Mouse (Mus musculus) urinary bladder, postnatal 4 days (tissue): ENCODE measurements at regions not wholly inside any gene's neighbourhood (a gene's known extent, or its start where the extent isn't known, plus 50 kb on each side); places are given as distances from the start of the nearest gene placed in this dataset.
A peak's percentile ranks its signal among the peaks of the same experiment; 100 is the strongest.

Experiments
- DNase-seq, 2 experiments: peaks; one replicate each; pipeline ENCODE4 v3.0.0; 2021 to 2022; ENCODE audit warnings: low spot score in 2 of 2

DNA sequence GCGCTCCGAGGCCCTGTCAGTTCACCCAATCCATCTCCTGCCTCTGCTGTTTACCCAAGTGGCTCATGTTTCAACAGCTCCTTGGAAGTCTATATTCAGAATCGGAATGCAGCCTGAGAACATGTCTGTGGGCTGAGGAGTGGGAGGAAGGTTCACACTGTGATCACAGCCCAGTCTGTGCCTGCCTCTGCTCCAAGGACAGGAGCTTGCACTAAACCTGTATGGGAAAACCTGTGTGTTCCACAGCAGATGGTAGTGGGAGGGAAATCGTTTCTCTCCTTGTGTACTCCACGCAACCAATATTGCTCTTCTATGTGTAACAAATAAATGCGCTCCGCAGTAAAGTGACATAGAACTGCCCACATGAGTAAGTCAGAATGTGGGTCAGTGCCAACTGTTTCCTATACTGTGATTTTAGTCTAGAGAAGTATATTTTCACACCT is 514.0 kb upstream of the Epha7 start:
- peak in 1 of 2 experiments; percentile 16 for DNase-seq

DNA sequence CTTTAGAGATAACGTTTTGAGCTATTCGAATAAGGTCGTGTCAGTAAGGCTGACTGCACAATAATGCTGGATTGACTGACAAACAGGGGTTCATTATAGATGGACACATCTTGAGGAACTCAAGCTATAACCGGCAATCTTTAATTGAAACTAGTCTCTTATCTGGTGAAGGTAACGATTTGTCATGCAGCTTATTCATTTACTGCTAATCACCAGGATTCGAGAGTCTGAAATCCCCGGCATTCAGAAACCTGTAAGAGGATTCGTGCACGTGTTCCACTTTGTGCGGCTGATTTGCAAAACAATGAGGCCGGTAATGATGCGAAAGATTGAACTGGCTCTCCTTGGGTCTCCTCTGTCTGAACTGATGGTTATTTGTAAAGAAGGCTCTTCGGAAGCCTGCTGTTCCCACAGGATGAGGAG is 512.9 kb upstream of the Epha7 start:
- no peak for DNase-seq

DNA sequence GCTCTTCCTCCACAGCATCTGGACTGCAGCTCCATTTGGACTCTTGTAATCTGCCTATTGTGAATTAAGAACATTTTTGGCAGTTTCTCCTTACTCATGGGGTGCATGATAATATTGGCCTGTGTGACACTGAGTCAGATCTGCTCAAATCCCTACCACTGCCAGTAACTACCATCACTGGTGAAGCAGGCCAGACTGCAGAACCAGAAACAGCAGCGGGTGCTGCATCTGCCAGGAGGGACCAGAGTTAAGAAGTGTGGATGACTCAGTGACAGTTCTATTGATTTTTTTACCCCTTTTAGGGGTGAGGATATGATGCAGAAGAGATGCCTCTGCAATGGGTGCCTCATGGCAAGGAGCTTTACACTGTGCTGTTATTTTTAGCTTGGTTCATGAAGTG is 511.2 kb upstream of the Epha7 start:
- no peak for DNase-seq

DNA sequence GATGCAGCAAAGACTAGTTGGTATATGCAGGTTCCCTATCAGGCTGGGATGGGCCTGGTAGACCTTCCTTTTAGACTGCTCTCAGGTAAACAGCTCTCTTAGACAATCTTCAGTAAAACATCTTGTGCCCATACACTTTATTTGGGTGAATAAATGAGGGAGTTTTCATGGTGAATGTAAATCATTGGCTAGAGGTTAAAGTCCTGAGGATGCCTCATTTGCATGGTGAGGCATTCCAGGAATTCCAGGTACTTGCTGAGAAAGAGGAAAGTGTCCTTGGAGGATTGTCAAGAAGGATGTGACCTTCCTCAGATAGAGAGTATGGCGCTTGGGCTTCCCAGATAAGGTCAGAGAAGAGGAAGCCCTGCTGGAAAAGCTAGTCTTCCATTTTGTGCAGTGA is 481.9 kb upstream of the Epha7 start:
- no peak for DNase-seq

DNA sequence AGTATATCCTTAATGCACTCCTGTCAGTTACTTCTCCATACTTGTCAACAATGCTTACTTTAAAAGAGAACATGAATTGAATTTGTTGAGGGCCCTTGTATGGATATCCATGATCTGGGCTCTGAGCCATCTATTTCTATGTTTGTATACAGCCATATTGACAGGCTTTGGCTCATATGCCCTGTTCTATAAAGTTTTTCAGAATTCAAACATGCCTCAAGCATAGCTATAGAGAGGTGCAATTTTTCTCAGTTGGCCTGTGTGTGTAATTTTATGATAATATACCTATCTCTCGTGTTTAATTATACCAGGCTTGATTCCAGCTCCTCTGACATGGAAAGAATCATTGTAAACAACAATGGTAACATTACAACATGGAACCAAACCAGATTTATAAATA is 448.4 kb upstream of the Epha7 start:
- DNase-seq, result no peak

DNA sequence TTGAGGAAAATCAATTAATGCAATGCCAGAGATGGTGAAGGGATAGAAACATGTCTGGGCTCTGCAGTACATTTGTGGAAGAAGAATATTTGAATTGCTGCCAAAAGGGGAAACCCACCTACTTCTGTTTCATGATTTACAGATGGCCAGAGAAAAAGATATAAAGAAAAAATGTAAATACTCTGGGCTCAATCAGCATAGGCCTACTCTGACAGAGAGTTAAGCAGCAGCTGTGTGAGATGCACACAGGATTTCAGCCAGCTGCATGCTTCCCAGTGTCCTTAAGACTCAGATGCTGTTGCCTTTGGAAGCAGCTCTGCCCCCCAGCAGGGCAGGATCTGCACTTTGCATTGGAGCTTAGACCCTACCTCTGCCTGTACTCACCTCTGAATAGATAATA is 435.8 kb upstream of the Epha7 start:
- no peak for DNase-seq

DNA sequence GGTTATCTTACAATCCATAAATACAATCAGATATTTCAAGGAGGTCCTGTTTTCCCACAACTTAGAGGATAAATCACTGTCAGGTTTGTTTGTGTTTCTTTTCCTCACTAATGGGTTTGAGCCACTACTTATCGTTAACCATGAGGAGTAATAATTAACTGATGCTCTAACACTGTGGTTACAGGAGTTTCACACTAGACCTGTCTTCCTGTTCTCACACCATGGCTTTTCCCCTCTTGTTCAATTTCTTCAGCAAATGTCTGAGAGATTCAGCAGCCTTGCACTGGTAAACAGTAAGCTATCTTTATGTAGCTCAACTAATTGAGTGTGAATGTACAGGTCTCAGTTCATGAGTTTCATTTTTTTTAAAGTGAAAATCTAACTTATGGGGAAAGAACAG is 434.3 kb upstream of the Epha7 start:
- no peak for DNase-seq

DNA sequence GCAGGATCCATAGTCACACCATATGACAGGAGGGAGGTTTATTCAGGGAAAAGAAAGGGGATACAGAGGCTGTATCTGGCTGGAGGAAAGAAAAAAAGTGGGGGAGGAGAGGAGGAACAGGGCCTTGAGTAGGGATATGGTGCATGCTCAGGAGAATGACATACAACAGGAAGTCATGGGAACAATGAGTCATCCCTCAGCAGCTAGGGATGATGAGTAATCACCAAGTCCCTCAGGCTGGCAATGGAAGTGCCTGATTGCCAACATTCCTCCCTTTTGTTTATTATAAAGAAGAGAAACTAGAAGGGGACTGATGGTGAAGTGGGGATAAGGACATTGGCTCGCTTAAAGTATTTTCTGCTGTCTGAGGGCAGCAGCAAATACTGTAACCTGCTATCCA is 388.6 kb upstream of the Epha7 start:
- DNase-seq, result no peak

DNA sequence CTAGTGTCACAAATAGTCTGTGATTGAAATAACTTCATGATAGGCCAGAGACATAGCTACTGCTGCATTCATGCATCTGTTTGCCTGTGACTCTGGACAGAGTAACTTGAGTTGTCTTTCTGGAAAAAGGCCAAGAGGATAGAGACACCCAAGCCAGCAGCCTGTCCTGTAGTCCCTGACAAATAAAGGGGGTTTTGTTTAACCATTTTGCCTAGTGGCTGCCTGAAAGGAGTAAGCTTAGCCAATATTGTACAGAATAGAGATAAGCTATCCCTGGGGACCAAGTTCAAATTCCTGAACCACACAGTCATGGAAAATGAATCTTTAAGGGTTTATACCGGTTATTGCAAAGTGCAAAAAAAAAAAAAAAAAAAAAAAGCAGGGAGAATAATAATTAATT is 372.8 kb upstream of the Epha7 start:
- DNase-seq, result no peak

DNA sequence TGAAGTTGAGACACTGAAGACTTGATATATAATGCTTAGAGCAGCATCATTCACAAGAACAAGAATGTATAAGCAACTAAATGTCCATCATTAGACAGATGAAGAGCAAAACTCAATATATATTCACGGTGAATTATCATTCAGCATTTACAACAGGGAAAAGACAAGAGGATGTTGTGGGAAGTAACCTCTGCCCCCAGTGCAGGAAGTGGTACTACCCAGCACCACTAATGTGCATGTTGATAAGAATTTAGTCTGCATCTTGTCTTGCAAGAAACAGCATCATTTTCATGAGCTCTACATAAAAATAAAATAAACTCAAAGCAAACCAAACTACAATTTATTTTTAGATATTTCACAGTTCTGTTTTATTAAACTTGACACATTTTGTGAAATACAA is 359.8 kb upstream of the Epha7 start:
- DNase-seq, result no peak

DNA sequence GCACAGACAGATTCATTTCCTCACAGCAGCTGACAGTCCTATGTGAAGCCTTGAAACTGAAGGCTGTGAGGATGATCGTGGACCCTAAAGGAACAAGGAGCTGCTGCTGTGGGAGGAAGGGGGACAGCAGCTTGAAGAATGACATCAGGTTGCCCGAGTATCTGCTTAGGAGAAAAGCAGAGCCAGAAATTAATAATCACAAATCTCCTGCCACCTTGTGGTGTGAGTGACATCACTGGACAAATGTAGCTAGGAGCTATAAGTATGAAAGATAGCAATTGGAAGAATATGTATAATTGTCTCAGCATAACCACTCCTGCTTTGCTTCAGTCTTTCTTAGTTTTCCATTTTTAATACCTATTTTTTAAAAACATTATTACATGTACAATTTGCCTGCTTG is 356.6 kb upstream of the Epha7 start:
- DNase-seq, result no peak
